Mouse (Mus musculus): Measurements from ENCODE around the gene Gpc6.
A peak's percentile ranks its signal among the peaks of the same experiment; 100 is the strongest.

Gene Gpc6

DNA sequence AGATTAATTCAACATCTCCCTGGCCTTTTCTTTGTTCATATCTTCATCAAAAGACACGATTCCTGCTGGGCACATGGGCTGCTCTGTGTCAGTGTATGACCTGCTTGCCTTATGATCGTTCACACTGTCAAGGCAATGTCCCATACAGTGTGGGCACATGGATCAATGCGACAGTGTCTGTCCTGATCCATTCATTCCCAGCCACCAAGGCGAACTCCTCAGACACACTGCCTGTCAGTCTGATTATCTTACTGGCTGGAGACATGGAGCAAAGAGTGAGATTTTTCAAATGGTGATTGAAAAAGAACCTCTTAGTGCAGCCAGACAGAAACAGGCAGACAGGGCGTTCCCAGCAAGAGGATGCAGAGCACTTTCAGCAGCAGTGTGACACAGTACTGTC, 143.1 kb downstream of the Gpc6 start:
- no peak for DNase-seq

DNA sequence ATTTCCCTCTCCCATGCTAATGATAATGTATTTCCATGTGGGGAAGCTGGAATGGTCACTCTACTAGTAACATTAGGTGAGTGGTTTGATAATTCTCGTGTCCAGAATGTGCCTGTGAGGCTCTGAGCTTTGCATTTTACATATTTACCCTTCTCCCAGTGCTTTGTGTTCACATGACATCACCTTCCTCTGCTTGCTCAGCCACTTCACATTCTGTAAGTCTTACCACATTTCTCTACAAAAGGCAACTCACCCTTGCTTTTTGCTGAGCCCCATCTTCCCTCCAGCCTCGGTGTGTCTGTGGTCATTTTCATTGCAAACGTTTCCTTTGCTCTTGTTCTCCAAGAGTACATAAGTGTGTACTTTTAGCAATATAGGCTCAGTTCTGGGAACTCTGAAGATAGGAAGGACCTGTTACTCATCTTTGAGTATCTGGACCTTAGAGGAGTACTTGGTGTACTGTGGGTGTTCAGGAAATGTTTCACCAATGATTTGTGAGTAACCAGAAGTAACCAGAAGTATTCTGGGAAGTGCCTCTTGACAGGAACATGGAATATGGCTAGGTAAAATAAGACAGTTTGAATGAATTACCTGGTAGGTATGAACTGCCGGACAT, 145.5 kb downstream of the Gpc6 start:
- DNase-seq = no peak

DNA sequence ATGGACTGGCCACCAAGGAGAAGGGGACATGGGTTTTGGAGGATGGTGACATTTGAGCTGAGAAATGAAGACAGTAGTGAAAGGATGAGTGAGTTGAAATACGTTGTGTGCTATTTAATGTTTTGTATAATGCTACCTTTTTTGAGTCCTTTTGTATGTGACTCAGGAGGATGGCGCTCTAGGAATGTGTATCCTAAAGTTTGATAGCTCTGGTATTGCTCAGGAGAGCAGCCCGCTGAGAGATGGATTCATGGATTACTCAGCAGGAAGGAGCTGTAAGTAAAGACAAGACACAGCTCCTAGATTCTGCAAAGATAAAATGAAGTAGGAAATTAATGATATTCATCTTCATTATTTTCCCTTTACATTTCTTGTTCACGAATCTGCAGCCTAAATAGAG, 168.5 kb downstream of the Gpc6 start:
- no peak for DNase-seq

DNA sequence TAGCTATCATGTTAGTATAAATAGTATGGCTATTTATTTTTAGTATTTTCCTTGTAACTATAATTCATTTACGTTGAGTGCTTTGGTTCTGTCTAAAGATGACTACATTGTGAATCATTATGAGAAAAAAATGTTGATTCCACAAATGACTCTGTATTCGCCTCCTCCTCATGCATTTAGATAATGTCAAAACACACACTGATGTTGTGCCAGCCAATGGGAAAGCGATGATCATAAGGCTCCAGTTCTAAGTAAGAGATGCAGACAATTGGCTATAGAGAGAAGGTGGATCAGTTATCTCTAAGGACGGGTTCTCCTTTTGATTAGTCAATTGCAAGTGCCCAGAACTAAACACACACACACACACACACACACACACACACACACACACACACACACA, 181.8 kb downstream of the Gpc6 start:
- DNase-seq = no peak

DNA sequence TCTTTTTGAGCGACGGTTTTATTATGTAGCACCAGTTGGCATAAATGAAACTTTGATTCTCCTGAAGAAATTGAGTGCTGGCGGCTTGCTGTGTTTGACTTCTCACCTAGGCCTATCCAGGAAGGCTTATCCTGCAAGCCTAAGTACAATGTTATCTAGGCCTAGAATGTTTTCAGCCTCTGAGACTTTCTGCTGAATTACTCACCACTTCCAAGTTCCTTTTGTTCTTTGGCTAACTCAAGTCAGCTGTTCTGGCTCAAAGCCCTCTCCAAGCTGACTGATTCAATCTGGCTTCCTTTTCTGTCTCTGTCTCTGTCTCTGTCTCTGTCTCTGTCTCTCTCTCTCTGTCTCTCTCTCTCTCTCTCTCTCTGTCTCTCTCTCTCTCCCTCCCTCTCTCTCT, 188.0 kb downstream of the Gpc6 start:
- no peak for DNase-seq

DNA sequence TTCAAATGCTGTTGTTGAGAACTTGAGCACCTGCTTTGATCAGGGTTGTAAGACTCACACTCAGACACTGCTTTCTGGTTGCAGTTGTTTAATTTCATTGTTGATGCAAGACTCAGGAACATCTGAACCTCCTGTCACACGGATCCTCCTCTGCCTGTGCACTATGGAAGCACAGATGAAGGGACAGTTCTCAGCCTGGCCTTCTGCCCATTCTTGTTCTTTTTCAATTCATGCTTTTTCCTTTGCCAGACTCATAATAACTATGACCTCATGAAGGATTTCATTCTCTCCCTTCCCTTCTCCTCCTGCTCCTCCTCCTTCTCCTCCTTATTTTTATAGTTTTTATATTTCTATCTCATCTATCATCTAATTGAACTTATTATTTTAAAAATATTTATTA, 196.9 kb downstream of the Gpc6 start:
- DNase-seq = no peak

DNA sequence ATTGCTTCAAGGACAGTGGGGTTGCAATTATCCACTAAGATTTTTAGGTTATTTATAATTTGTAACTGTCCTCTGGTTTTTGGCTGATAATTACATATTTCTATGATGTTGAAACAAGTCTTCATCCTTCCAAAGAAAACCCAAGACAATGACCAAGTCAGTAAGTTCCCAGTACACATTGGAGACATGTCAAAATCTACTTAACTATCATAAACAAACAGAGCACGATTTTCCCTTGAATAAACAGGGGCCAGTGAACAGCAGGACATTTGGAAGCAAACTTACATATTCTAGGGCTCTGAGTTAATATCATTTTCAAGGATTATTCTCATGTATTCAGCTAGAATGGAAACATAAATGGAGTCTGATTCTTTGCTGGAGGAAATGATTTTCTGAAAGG, 205.2 kb downstream of the Gpc6 start:
- DNase-seq = no peak

DNA sequence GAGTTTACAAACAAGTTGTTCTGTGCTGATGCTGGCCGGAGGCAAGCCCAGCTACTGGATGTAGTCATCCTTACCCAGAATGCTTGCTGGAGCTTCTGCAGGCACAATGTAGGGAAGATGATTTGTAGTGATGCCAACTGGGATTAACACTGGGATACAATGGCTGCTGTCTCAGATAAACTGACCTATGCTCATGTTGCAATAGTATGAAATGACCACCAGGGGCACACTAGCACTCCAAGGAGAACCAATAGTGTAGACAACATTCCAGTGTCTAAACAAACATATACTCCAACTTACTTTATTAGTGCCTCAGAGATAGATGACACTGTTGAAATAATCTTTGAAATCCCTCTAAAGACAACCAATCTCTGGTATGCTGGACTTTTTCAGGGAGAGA, 206.2 kb downstream of the Gpc6 start:
- DNase-seq = no peak

DNA sequence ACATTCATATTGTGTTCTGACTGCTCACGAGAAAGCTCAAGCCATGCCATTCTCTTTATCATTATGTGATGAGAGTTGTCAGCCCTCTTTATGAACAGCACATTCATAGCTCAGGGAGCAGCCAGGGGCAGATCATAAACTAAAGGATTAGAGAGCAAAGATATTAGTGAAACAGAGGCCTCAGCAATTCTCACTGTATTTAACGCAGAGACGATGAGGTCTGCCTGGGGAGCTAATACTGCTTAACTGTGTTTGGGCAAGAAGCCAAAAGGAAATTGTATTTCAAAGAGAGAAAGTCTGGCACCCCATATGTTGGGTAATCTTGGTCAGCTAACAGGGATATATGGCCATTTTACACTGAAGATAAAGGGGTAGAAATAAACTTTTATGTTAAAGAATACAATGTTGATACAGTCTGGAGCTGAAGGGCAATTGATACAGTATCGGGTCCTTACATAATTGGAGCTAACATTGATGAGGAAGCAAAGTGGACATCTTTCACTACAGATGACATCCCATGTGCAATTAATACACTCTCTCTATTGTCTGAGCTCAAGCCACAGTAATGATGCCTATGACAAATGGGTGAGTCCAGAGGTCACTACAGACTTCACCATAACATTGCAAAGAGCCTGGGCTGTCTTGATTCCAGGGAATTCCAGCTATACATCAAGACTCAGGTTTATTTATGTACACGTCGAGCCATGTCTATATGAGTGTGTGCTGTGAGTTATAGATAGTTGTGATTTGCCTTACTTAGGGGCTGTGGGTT, 216.1 kb downstream of the Gpc6 start:
- DNase-seq = no peak

DNA sequence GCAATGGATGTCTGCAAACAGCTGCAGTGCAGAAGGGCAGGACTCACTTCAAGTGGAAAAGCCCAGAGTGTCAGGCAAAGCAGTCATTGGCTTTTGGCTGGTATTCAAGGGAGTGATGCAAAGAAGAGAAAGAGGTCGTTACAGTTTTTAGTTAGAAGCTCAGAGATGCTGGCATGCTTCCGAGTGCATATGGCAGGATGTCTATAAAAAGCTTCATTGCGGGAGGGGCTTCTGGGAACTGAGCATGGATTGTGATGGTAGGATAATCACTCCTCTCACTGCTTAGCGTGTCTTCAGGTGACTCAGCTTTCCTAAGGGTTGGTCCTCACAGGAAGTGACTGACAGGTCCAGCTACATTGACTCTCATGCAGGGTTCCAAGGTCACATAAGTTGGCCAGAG, 221.0 kb downstream of the Gpc6 start:
- peak; percentile 8 to 24 for DNase-seq

DNA sequence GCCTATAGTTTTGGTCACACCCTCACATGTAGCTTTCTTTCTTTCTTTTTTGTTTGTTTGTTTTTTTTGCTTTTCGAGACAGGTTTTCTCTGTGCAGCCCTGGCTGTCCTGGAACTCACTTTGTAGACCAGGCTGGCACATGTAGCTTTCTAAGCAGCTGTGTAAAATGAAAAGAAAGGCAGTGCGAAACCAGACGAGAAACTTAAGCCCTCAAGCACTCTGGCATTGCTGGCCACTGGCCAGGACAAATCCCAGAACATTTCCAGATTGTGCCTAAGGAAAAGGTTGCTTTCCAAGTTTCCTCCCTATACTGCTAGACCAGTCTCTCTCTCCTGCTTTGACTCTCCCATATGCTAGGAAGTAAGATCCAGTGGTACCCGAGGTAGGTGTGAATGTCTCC, 221.6 kb downstream of the Gpc6 start:
- DNase-seq = peak in 1 of 2 experiments; percentile 7

DNA sequence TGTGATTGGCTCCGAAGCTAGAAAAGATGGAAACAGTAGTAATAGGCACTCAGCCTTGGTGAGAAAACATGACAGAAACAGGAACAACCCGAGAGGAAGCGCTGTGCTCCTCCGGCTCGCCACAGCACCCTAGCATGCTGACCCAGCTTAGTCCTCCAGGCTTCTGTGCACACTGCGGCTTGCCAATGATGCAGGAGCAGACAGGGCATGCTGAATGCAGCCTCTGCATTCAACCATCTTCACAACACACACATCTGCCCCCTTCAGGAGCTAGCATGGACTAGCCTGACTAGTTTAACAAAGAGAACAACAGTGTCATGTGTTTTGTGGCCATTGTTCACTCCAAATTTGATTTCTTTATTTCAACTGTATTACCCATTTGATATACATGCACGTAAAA, 226.5 kb downstream of the Gpc6 start:
- no peak for DNase-seq

DNA sequence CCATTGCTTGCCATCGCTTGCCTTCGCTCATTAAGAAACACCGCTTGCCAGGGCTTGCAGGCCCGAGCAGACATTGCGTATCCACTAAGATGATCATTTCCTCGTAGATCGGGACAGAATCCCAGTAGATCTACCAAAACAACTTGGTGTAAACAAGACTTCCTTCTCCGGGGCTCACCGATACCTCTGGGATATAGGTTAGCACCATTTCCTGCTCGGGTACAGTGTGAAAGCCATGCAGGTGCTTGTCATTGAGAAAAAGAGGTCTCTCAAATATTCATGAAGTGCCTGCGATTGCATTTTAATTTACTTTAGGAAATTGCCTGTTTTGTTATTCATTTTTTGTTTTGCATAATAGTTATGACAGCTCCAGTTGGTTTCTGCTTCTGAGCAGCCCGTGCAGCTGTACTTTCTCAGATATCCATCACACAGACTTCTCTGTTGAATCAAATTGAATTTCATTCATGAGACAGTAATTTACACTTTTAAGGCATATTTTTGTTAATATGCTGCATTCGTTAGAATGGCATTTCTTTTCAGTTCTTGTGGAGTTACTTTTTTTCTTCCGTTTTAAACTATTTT, 230.9 kb downstream of the Gpc6 start:
- DNase-seq = no peak

DNA sequence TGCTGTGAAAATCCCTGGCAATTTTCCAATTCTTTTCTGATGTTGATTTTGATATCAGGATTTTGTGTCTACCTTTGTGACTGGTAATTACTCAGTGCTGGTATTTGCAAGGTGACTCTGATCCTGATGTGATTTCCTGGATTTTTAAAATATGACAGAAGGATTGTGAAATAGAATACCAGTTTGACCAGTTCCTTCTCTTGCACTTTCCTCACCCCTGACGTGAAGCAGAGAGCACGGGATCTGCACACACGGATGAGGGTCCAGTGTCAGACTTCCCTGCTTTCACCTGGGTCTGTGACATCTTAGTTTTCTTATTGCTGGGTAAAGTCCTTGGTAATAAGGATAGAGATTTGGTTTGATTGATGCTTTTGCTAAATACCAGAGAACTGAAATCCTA, 232.3 kb downstream of the Gpc6 start:
- DNase-seq = no peak

DNA sequence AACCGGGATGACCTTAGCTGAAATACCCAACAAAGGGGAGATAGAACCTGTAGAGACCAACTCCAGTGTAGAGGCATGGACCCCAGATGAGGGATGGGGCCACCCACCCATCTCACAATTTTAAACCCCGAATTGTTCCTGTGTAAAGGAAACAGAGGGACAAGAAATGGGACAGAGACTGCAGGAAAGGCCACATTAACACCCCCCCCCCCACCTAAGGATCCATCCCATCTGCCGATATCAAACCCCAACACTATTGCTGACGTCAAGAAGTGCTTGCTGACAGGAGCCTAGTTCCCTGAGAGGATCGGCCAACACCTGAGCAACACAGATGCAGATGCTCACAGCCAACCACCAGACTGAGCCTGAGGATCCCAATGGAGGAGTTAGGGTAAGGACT, 241.2 kb downstream of the Gpc6 start:
- DNase-seq = no peak

DNA sequence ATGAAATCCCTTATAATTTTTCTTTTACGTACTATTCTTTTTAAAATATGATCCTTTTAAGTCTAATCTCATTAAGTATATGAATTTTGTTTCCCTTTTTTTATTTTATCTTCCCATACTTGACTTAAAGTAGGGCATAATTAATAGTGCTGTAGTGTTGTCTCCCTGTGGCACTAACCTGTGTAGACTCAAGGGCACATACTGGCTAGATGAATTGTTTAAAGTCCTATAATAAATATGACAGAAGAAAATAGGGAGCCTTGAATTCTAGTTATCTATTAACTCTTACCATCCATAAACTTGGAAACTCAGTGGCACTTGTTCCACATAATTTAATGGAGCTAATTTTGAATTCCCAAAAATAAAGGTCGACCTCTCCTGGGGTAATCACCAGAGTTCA, 268.2 kb downstream of the Gpc6 start:
- no peak for DNase-seq

DNA sequence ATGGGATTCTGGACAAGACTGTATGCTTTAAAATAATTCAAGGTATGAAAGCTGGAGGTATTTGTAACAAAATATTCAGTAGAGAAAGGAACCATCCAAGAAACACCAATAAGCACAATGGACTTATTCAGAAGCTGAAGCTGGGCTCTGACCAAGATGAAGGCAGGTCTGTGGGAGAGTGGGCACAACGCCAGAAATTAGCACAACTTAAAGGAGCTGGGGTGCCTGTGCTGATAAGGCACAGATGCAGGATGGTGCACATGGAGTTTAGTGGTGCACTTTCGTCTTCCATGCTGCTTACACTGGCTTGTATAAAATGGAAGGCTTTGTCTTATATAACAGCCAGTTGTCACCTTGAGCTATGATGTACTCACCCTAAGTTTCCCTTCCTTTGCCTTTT, 276.9 kb downstream of the Gpc6 start:
- no peak for DNase-seq

DNA sequence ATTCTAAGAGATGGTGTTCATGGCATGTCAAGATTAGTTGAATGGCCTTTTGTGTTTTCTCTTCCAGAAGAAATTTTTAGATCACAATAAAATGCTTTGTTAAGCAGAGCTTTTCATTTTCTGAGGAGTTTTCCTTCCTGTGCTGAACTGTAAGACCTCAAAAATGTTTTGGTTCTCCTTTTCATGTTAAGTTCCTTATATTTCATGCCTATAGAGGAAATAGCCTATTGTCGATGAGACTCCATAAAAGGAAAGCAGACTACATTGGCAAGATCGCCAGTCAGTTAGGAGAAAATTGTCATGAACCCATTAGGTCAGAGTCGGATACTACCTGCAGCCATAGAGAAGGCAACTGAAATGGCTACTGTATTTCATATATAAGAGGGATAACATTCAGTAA, 278.8 kb downstream of the Gpc6 start:
- no peak for DNase-seq

DNA sequence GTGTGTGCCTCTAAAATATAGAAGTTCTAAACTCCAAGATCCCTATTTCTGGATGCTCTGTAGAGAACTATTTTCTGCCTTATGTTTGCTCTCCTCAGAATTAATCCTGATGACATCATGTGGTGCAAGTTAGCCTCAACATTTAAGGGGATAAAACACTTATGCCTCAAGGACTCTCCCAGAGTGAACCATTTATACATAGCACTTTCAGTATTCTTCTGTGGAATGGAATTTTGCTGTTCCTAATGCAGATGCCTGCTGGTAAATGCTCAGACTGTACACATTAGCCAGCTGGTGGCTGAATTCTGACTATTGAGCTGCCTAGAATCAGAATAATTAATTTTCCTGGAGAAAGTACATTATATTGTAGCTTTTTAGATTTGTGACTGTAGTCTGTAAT, 289.3 kb downstream of the Gpc6 start:
- no peak for DNase-seq

DNA sequence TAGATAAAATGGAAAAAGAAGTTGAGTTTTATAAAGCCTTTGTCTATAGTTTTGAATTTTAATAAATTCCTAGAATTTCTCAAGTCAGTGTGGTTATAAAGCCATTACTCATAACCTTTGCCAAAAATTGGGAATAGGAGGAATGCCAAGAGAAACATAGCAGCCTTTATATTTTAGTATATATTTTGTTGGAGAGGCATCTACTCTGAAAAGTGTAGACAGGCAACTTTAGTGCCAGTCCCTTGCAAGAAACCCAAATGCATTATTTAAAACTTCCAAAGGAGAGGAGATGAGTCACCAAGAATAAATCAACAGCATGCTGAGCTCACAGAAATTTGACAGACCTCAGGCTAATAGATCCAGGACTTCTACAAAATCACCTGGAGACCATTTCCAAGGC, 301.8 kb downstream of the Gpc6 start:
- DNase-seq = no peak

DNA sequence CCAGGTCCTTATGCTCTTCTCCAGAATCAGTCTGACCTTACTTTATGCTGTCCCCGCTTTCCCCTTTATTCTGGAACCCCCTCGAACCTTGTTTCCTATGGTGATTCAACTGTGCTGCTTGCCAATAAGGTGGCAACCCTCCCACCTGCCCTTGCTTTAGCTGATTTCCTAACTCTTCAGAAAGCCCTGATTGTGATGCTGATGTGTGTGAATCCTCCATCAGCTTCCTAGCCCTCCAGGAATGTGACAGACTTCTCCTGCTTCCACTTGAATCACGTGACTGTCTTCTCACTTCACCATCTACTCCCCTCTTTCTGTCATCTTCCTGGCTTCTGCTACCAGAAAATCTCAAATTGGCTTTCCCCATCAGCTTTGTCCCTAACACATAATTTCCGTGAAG, 305.4 kb downstream of the Gpc6 start:
- DNase-seq = no peak

DNA sequence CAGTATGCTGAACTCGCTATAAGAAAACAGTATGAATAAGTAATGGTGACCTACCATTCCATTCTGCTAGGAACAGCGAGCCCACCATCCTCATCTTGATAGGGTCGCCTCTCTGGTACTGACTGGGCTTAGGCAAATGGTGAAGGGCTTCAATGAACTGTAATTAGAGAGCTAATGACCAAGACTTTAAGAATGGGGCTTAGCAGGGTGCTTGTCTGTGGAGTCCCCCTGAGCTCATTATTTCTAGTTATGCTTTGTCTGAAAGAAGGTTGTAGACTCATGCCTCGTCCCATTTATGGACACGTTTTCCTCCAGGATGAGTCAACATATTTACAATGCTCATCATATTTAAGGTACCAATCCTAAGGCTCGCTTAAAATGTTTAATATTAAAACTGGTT, 313.1 kb downstream of the Gpc6 start:
- DNase-seq = no peak

DNA sequence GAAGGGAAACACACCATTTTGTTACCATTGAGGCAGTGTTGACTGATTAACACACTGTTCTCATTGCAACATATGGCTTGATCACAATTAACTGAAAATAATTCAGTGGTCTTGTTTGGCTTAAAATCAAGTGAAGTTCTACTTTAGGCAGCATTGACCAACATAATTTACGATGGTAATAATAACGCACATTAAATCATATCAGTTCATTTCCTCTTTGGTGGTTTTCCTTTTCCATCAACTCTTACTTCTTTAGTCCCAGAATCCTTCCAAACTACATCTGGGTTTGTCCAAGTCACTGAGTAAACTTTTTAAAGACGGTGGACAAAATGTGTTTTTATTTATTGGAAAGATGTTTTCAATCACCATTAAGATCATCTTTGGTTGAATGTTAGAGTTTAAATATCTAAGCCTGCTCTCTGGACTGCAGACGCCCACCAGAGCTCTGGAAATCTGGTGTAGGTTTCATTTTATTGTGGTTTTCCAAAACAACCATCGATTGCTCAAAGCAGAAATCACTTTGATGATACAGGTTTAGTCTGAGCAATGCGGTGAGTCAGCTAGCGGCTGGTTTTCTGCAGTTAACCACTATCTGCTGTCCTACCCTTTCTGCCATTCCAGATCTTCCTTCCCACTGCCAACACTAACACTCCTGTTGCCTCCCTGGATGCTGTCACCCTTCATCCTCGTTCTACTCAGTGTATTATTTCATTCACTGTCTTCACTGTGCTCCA, 314.7 kb downstream of the Gpc6 start:
- no peak for DNase-seq

DNA sequence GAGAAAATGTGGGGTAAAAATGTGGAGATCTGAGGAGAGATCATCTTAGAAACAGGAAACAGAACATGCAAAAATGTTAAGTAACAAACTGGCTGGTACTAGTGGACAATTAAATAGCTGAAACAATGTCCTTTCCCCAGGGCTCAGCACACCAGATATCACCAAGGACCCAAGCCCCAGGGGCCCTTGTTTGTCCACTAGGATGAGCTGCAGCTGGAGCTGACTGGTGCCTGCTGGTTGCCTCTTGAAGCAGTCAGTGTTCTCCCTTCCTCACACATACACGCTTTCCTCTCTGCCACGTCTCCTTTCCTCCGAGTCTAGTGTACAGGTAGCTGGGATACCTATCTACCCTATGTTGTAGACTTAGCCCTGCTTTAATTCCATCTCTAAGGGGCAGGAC, 320.5 kb downstream of the Gpc6 start:
- no peak for DNase-seq

Data from kidney, postnatal 4 days (tissue).